Mouse (Mus musculus) T-helper 17 cell (primary cell): ENCODE data around the gene Whrn.

Experiments used
- in situ Hi-C, 2 experiments: fragments of 300-600 bp; cut with MboI, MseI; formaldehyde crosslinking; loops; 1 replicate in 1 of 2; 2 replicates in 1 of 2; pipeline ENCODE4 v1.15.1; 2025; ENCODE audit warnings: high pct_unique_total_duplicates in 2 of 2

Gene Whrn

DNA sequence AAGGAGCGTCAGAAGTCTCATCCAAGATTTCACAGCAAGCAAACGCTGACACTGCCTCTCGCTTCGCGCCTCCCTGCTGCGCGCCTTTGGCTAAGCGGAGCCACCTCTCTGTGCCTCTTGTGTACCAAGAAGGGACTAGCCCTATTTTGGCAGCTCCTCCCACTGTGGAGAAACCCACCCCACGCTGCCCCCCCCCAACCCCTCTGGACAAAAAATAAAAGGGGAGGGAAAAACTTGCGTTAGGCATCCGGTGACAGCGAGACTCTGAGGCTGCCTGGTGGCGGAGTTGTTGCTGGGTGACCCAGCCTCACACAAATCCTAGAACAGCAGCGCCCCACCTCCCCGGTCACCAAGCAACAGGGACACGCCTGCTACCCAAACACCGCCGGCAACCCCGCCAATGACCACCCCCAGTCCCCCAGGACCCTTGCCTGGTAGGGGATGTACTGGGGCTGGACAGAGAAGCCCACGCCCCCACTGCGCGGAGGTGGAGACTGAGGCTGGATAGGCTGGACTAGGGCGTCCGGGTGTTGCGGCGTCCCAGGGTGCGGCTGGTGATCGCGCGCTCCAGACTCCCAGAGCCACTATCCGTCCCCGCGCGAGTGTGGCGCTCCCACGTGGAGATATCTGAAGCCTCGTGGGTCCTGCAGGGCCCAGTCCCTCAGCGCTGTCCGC, 85.7 kb downstream of the Whrn start:
- in situ Hi-C loops, result loop anchor here (5.0 to 10.0 kb wide), 5 partner anchors 38 to 532 kb away; no protein-coding TSS in a partner anchor

DNA sequence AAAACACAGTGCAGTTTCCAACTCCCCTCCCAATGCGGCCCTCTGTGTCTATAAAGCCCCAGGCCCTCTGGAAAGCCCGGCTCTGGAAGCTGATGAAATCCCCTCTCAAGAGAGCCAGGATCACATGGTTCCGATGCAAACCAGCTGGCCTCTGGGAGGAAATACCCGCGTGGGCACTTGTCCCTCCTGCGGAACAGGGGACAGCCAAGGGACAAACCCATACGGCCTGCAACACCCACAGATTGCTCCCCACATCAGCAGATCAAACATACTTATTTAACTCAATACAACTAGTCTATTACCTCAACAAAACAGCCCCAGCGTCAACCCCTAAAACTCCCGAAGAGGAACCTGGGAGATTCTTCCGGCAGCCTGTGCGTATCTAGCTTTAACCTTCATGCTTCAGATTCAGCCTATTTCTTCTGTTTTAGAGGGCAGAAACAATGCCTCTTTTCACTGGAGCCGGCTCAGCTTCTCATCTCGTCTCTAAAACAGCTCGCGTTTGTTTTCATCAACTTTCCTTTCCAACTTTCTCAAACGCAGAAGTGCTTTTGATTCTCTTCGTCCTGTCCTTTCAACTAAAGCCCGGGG, 86.4 kb downstream of the Whrn start:
- in situ Hi-C loops, result loop anchor here (5.0 to 10.0 kb wide), 3 partner anchors 37 to 533 kb away; no protein-coding TSS in a partner anchor

DNA sequence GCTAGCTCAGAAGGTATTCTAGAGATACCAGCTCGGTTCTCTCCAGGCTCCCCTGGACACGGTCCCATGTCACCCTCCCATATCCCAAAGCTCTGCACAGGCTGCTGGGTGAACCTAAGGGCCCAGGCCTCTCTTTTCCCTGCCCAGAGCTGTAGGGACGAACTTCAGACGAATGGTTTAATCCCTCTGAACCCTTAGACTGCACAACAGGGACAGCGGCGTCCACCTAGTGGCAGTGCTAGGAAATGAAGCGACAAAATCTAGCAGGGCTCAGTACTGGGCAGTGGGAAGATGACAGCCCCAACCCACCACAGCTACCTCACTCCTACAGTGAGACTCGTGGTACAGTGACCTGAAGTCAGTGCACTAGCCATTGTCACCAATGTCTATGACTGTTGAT, 87.1 kb downstream of the Whrn start:
- in situ Hi-C loops, result loop anchor here (5.0 to 10.0 kb wide), 3 partner anchors 36 to 534 kb away; no protein-coding TSS in a partner anchor

- in situ Hi-C loops, result loop anchor here (5.0 to 10.0 kb wide), 3 partner anchors 36 to 534 kb away; no protein-coding TSS in a partner anchor
These were observed 87.5 kb downstream of the Whrn start for GRCm38 (mm10) chr4:63408247-63408646.

DNA sequence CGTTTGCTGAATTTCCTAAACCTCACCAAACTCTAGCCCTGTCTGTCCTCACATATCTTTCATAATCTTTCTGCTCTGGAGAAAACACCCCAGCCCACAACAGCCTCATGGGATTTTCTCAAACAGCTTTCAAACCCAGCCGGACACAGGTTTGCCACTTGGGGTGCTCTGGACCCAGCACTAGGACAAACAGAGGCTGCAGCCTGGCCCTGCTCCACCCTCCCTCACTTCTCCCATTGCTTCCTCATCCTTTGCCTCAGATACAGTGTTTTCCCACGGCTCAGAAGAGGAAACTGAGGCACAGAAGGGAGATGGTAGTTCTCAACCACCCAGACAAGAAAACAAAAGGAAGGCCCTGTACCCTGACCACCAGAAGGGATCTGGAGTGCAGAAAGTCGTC, 90.1 kb downstream of the Whrn start:
- in situ Hi-C loops, result loop anchor here (5.0 to 10.0 kb wide), 3 partner anchors 33 to 537 kb away; no protein-coding TSS in a partner anchor

DNA sequence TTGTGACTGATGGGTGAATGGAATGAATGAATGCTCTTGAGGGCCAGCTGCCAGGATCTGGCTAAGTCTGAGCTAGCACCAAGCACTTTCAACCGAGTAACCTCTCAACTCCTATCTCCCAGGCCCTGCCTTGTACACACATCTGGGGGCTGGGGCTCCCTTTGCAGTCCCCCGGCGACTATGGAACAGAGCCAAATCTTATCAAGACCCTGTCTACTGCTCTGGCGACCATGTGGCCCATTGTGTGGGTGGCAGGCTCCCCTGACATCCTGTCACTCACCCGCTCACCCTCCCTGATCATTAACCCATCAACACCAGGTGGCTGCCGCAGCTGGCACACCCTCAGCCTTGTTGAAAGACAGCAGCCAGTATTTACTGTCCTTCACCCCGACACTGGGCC, 90.7 kb downstream of the Whrn start:
- in situ Hi-C loops, result loop anchor here (5.0 to 10.0 kb wide), 3 partner anchors 33 to 537 kb away; no protein-coding TSS in a partner anchor

DNA sequence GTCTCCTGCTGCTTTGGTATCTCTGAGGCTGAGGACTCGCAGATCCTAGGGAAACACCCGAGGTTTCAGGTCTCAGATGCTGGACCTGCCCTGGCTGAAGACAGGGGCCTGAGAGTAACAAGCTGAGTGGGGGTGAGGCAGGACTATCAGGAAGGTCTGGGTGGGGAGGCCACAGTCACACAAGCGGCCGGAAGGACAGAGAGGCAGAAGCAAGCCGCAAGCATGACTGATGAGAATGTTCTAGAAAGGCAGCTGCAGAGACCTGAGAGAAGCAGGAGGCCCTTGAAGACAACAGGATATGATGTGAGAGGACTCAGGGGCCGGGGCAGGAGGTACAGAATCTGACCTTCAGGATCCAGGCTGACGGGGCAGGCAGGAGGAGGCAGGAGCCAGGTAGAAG, 91.6 kb downstream of the Whrn start:
- in situ Hi-C loops, result loop anchor here (5.0 to 10.0 kb wide), 2 partner anchors 93 to 451 kb away; partner anchors contain the start of gene Whrn (in 1 of the 2)

GRCm38 (mm10) chr4:63403040-63403959, 92.5 kb downstream of the Whrn start, which contains the start of gene Akna:
TSS of gene Akna (minus strand) at chr4:63403354.
- in situ Hi-C loops, result loop anchor here (5.0 to 10.0 kb wide), 2 partner anchors 94 to 452 kb away; partner anchors contain the start of gene Whrn (in 1 of the 2)

- in situ Hi-C loops, result loop anchor here (5.0 to 10.0 kb wide), 2 partner anchors 95 to 452 kb away; partner anchors contain the start of gene Whrn (in 1 of the 2)
These were observed 93.2 kb downstream of the Whrn start for GRCm38 (mm10) chr4:63402558-63402957.

- in situ Hi-C loops, result loop anchor here (5.0 to 10.0 kb wide), 2 partner anchors 95 to 453 kb away; partner anchors contain the start of gene Whrn (in 1 of the 2)
These were observed 93.7 kb downstream of the Whrn start for GRCm38 (mm10) chr4:63402056-63402455.

DNA sequence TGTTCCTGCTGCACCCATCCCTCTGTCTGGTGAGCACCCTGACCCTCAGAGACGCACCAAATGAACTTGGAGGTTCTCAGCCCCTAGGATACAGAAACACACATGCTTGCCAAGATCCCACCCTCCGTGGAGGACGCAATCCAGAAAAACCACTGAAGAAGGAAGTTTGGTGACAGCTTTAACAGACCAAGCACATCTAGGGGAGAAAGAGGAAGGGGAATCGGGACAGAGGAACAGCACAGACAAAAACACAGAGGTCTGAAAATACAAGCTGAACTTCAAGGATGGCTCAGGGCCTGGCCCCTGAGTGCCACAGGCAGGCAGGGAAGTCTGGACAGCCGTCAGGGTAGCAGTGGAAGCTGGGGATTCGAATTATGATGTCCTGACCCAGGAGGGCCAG, 94.2 kb downstream of the Whrn start:
- in situ Hi-C loops, result loop anchor here (5.0 to 10.0 kb wide), 2 partner anchors 96 to 453 kb away; partner anchors contain the start of gene Whrn (in 1 of the 2)

DNA sequence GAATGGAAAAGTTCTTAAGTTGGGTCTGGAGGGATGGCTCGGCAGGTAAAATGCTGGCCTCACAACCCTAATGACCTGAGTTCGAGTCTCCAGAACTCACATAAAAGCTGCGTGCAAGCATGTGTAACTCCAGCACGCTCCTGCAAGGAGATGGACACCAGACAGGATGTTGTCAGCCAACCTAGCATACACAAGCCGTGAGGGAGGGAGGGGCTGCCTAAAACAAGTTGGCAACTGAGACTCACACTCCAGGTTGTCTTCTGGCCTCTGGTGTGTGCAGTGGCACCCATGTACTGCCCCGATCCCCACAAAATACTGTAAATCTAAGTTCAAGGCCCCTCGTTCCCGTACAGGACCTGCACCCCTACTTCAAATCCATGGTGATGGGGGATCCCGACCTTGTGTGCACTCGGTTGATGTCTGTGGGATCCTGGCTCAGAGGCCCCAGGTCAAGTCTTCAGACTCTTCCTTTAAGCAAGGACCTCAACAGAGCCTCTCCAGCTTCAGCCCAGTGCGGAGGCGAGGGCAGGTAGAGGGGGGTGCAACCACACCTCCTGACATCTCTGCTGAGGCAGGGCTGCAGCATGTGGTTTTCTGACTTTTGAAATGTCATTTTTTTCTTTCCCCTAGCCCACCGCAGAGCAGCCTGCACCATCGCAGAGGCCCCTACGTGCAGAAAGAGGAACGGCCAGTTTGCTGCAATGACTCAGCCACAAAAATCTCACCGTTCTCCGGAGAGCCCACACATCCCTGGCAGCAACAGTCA, 95.1 kb downstream of the Whrn start:
- in situ Hi-C loops, result loop anchor here (5.0 to 10.0 kb wide), 2 partner anchors 97 to 454 kb away; partner anchors contain the start of gene Whrn (in 1 of the 2)

GRCm38 (mm10) chr4:63399691-63400270, 96.0 kb downstream of the Whrn start:
- in situ Hi-C loops, result loop anchor here (5.0 to 10.0 kb wide), 2 partner anchors 98 to 455 kb away; partner anchors contain the start of gene Whrn (in 1 of the 2)

GRCm38 (mm10) chr4:63398854-63399609, 96.8 kb downstream of the Whrn start:
- in situ Hi-C loops, result no loop called here

DNA sequence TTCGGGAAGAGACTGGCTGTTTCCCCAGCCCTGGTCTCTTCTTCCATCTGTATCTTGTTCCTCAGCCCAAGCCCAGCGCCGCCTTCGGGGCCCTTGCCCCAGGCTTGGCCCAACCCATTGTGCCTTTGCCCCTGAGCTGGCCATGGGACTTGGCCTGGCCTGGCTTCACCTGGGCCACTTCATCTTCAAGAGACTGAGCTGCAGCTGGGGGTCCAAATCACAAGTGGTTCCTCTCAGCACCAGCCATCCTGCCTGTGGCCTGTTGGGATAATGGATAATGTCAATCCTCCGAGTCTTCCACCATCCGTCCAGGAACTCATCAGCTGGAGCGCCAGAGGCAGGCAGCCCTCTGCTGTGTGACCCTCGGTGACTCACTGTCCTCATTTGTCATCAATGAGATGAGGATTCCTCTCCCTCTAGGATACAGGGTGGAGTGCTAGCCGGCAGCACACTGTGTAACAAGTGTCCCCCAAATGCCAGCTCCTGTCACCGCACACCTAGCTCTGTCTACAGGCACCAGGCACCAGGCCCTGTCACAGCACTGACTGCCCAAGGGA, 97.7 kb downstream of the Whrn start:
- in situ Hi-C loops, result no loop called here

DNA sequence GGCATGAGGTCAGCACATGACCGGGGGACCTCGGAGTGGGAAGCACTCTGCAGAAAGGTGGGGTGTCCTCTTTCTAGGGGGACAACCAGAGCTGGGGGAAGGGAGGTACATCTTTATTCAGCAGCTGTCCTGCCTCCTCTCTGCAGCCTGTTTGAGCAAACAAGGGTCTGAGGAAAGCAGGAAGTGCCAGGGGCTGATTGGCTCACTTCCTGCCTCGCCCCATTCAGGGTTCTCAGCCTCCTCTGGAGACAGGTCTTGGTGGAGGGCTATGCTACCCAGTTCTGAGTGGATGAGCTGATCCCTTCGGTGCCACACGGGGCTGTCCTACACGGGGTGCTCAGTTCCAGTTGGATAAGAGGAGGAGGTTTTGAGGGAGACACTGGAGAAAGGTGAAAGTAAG, 104.5 kb downstream of the Whrn start:
- in situ Hi-C loops, result no loop called here

GRCm38 (mm10) chr4:63389887-63390528, 105.8 kb downstream of the Whrn start:
- in situ Hi-C loops, result no loop called here
